Mouse (Mus musculus) embryonic facial prominence, embryonic 14.5 days (tissue): ENCODE results near the gene Reep6. TPM values are rescaled to one million over a fixed set of nuclear protein-coding genes. Genes with fewer than 3 reads are reported as not detected.

Source experiments
- ATAC-seq: fragments of 200-750 bp; cut with Nextera tagmentation; 2 replicates; pipeline ENCODE4 v1.8.0; 2017; ENCODE audit warnings: low read depth, moderate number of reproducible peaks, moderate TSS enrichment
- DNase-seq: peaks from one replicate; pipeline ENCODE4 v3.0.0-alpha.2; 2015; ENCODE audit warnings: low spot score
- H3K27ac ChIP-seq: fragments of 300-500 bp; sonication (generic); replicated peaks from 2 replicates; pipeline ENCODE4 v1.5.1; 2014; ENCODE audit warnings: low read depth, mild to moderate bottlenecking, low read length, moderate library complexity
- H3K27me3 ChIP-seq: fragments of 300-500 bp; sonication (generic); replicated peaks from 2 replicates; pipeline ENCODE4 v1.6.1; 2014; ENCODE audit warnings: low read length; ENCODE audit not compliant: control insufficient read depth, insufficient read depth
- H3K36me3 ChIP-seq: fragments of 300-500 bp; sonication (generic); 2 replicates; pipeline ENCODE4 v1.6.1; 2014; ENCODE audit warnings: low read length, mixed read lengths; ENCODE audit not compliant: control insufficient read depth, insufficient read depth
- H3K4me1 ChIP-seq: fragments of 300-500 bp; sonication (generic); 2 replicates; pipeline ENCODE4 v1.6.1; 2014; ENCODE audit warnings: antibody characterized with exemption, low read length; ENCODE audit not compliant: control insufficient read depth, insufficient read depth
- H3K4me2 ChIP-seq: fragments of 300-500 bp; sonication (generic); 2 replicates; pipeline ENCODE4 v1.6.1; 2014; ENCODE audit warnings: low read depth, mild to moderate bottlenecking, low read length, moderate library complexity, mixed read lengths
- H3K4me3 ChIP-seq: fragments of 300-500 bp; sonication (generic); 2 replicates; pipeline ENCODE4 v1.5.1; 2014; ENCODE audit warnings: low read depth, mild to moderate bottlenecking, low read length
- H3K9ac ChIP-seq: fragments of 300-500 bp; sonication (generic); 2 replicates; pipeline ENCODE4 v1.6.1; 2014; ENCODE audit warnings: low read depth, mild to moderate bottlenecking, low read length, moderate library complexity, mixed read lengths
- H3K9me3 ChIP-seq: fragments of 300-500 bp; sonication (generic); 2 replicates; pipeline ENCODE4 v1.6.1; 2016; ENCODE audit warnings: low read length; ENCODE audit not compliant: control insufficient read depth
- WGBS: fragments of 180-500 bp; shearing (Covaris S2); extraction: QIAGEN DNeasy Blood & Tissue Kit; methylation state at CpG from one replicate; pipeline ENCODE4 v1.1.7; 2014; 5-methylcytosine and 5-hydroxymethylcytosine counted together
- polyA plus RNA-seq: library from polyadenylated mRNA; unstranded; fragments of >200 nt; fragmentation: Nextera tagmentation; extraction: Ambion mirVana; gene quantifications from 2 replicates; pipeline ENCODE4 v1.2.1, GENCODE M21; 2014

Gene Reep6
- 5.6 and 7.5 TPM in 2 replicates for polyA plus RNA-seq

DNA sequence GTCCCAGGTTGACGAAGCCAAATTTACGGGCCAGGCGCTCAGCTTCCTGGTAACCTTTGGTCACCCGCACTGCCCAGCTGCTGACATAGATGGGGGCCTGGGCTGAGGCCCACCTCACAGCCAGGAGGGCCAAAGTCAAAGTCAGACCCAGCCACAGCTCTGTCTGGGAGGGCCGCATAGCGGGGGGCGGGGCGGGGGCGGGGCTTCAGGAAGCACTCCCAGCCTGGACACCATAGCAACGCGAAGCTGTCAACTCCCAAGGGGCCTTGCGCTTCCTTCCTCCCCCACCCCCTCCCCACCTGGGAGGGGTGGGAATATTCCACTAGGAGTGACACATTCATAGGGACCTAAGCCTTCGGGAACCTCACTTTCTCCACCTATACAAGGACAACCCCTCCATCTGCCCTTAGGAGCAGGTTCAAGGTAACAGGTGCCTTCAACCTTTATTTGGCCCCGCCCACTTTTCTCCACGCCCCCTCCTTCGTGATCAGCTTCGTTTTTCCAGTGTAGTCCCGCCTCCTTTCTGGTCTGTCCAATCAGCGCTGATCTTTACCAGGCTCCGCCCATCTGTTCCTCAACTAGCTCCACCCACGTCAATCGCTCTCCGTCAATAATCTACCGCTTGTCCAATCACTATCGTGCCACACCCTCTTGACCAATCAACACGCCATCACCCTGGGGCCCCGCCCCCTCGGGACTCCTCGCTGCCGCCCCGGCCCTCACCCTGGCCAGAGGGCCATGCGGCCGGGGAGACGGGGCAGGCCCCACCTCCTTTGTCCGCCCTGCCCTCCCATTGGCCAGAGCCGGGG lies at the start of gene Reep6, which contains the start of gene Pcsk4:
Reep6 (plus strand) TSS at position 681 of the 809 bp plus-strand sequence.
Pcsk4 (minus strand) TSS at position 226 of the 809 bp plus-strand sequence.
- Histone ChIP-seq H3K4me3 (peak within 1 kb of the TSS; percentile 50), H3K27ac (no peak within 1 kb of the TSS), H3K4me1 (peaks cover 3% of the 10 kb centered on the region), H3K9me3 (no peaks in the 10 kb centered on the region), H3K9ac (peak within 1 kb of the TSS; percentile 59), H3K36me3 (no peaks in the 10 kb centered on the region), H3K27me3 (no peaks in the 10 kb centered on the region), H3K4me2 (peak within 1 kb of the TSS; percentile 97)
- WGBS, result 4% methylated on average over 27 of the region's 36 CpGs
- peak; percentile 97 for DNase-seq
- ATAC-seq, result peak; percentile 93

DNA sequence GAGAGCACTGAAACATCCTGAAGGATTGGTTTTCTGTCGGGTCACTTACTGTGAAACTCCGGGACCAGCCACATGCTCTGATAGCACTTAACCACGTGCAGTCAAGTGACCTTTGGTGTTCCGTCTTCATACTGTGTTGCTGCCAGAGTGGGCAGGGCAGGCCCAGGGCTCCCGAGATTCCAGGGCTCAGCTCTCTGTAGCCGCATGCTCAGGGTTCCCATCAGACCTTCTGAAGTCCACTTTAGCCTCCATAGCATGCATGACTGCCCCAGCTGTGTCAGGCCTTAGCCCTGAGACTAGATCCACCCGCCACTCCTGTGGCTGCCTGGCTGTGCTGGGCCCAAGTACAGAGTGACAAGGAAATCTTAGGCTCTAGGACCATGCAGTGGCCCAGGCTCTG lies 48.4 kb upstream of the Reep6 start:
- ATAC-seq (peak; percentile 8; the same call in 1 of the 2 replicates), DNase-seq (no peak)
- H3K4me3 ChIP-seq, result no peak overlapping the region
- H3K27ac ChIP-seq, result no peak overlapping the region
- H3K4me1 ChIP-seq, result no peaks in the 10 kb centered on the region
- no peaks in the 10 kb centered on the region for H3K27me3 ChIP-seq
- peak overlapping the region; percentile 14; the same call in 1 of the 2 replicates for H3K9ac ChIP-seq
- no peak overlapping the region for H3K4me2 ChIP-seq
- peaks cover 97% of the 10 kb centered on the region for H3K36me3 ChIP-seq
- H3K9me3 ChIP-seq, result no peaks in the 10 kb centered on the region
- 87% methylated on average over 7 of the region's 7 CpGs for WGBS

GRCm38 (mm10) chr10:80281921-80282371 lies 47.8 kb upstream of the Reep6 start:
- Histone ChIP-seq H3K4me2 (no peak overlapping the region), H3K4me1 (no peaks in the 10 kb centered on the region), H3K4me3 (no peak overlapping the region), H3K27me3 (no peaks in the 10 kb centered on the region), H3K9ac (no peak overlapping the region), H3K9me3 (no peaks in the 10 kb centered on the region), H3K36me3 (peaks cover 98% of the 10 kb centered on the region), H3K27ac (no peak overlapping the region)
- ATAC-seq (no peak), DNase-seq (no peak)
- WGBS, result 65% methylated on average over 8 of the region's 8 CpGs

DNA sequence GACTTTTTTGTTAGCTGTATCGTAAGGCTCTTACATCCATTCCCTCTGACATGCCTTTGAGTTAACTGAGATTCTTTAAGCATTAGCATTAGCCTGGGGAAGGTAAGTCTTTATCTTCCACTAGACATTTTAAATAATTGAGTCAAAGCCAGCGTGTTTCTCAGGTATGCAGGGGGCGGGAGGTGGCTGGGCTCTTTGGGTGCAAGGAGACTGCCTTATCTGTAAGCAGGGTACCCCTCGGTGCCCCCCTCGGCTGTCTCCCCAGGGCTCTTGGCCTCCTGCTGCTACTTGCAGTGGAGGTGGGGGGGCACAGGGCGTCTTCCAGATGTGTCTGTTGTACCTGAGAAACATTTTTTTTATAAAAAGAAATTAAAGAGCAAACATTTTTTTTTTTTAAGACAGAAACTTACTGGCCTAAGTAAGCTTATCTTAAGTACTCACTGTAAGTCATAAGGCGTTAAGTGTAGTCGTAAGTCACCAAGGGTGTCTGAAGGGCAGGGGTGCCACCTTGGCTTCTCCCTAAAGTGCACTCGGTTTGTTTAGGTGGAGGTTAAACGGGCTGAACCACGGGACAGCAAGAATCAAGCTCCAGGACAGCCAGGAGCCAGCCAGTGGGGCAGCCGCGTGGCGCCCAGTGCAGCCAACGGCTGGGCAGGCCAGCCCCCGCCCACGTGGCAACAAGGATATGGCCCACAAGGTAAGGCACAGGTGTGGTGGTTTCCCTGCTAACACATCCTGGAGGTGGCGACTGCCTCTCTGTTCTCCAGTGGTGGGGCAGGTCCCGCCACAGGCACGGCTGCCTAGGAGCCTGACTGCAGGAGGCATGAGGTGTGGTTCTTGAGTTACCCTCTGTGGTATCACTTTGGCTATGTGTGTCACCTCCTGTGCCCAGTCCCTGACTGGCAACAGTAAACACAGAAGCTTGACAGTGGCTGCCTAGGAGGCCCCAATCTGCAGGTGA lies 47.0 kb upstream of the Reep6 start:
- H3K27ac ChIP-seq, result no peak overlapping the region

GRCm38 (mm10) chr10:80285222-80286070 lies 44.3 kb upstream of the Reep6 start:
- no peak overlapping the region for H3K27ac ChIP-seq
- H3K4me1 ChIP-seq, result no peaks in the 10 kb centered on the region
- no peaks in the 10 kb centered on the region for H3K27me3 ChIP-seq
- DNase-seq, result no peak
- no peak for ATAC-seq
- H3K9ac ChIP-seq, result no peak overlapping the region
- 82% methylated on average over 12 of the region's 15 CpGs for WGBS
- H3K9me3 ChIP-seq, result no peaks in the 10 kb centered on the region
- no peak overlapping the region for H3K4me2 ChIP-seq
- no peak overlapping the region for H3K4me3 ChIP-seq
- peaks cover 83% of the 10 kb centered on the region for H3K36me3 ChIP-seq

More for the DNA sequence above, 47.0 kb upstream of the Reep6 start:
- DNase-seq, result no peak
- no peaks in the 10 kb centered on the region for H3K9me3 ChIP-seq
- no peak overlapping the region for H3K4me3 ChIP-seq
- WGBS, result 88% methylated on average over 18 of the region's 20 CpGs
- ATAC-seq, result no peak
- H3K4me1 ChIP-seq, result no peaks in the 10 kb centered on the region
- H3K4me2 ChIP-seq, result no peak overlapping the region
- H3K9ac ChIP-seq, result no peak overlapping the region
- H3K36me3 ChIP-seq, result peaks cover 98% of the 10 kb centered on the region
- H3K27me3 ChIP-seq, result no peaks in the 10 kb centered on the region

- Histone ChIP-seq H3K27me3 (no peaks in the 10 kb centered on the region), H3K4me2 (no peak overlapping the region), H3K9ac (no peak overlapping the region), H3K4me1 (no peaks in the 10 kb centered on the region), H3K36me3 (peaks cover 59% of the 10 kb centered on the region), H3K4me3 (no peak overlapping the region), H3K27ac (no peak overlapping the region), H3K9me3 (no peaks in the 10 kb centered on the region)
- ATAC-seq (no peak), DNase-seq (no peak)
- WGBS, result 90% methylated on average over 12 of the region's 12 CpGs
Observed at GRCm38 (mm10) chr10:80288097-80288496, 41.7 kb upstream of the Reep6 start.

GRCm38 (mm10) chr10:80288657-80289056 lies 41.1 kb upstream of the Reep6 start:
- Histone ChIP-seq H3K27ac (no peak overlapping the region), H3K4me3 (no peak overlapping the region), H3K4me1 (0 out of 2 replicates have a peak, but pooled peaks cover 4% of the 10 kb centered on the region), H3K27me3 (no peaks in the 10 kb centered on the region), H3K9me3 (no peaks in the 10 kb centered on the region), H3K36me3 (peaks cover 59% of the 10 kb centered on the region), H3K9ac (no peak overlapping the region), H3K4me2 (no peak overlapping the region)
- DNase-seq (no peak), ATAC-seq (no peak)
- 70% methylated on average over 8 of the region's 8 CpGs for WGBS
